Mouse (Mus musculus): Measurements from ENCODE around the gene Olfr744.
"Not testable (repeated sequence)": the region's sequence is repeated elsewhere in the genome, so short reads cannot be mapped to it uniquely, and the experiment has no call there.

Olfr744 gene

DNA sequence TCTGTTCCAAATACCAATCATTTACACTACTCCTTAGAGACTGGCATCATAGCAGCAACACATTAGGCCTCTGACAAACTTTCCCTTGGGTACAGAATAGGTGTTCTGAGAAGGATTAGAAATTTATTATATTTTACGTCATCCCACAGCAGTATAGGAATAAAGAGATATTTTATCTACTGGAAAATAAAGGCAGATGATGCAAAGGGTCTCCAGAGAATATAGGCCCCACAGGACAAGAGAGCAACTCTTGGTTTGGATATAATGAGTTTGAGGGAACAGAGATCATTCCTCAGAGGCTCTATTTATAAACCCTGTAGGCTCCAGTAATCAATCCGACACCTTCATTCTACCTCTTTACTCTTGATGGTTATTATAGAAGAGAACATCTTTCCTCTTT is at the start of gene Olfr744:
TSS of gene Olfr744 (plus strand) at position 301 of the 400 bp plus-strand sequence.
- DNase-seq: no peak

DNA sequence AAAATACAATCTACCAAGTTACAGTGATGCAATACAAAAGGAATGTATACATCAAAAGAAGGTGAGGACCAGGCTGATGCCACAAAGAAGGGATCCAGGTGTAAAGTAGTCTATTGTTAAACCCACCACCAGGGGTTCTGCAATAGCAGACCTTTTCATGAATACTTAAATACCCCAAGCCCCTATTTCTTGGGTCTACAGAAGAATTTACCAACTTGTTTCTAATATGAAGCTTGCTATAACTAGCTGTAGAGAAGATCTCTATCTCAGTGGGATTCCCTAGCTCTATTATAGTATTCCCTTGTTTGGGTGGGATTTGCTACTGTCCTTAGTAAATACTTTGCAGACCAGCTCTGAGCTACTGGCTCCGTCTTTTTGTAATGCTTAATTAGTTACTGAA is 41.6 kb upstream of the Olfr744 start:
- DNase-seq: not testable (repeated sequence)

DNA sequence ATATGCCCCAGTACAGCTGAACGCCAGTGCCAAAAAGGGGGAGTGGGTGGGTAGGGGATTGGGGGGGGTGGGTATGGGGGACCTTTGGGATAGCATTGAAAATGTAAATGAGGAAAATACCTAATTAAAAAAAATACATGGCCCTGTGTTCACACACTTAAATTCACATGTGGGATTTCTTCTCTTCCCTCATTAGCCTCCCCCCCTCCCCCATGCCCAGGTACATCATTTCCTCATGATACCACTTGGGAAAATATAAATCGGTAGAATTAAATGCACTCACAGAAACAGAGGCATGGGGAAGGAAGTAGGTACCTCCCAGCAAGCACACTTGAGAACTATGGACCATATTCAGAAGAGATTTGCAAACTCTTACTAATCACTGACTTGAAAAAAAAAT is 24.4 kb downstream of the Olfr744 start, which contains the start of gene Olfr745:
TSS of gene Olfr745 (plus strand) at position 301 of the 400 bp plus-strand sequence.
- DNase-seq: no peak

DNA sequence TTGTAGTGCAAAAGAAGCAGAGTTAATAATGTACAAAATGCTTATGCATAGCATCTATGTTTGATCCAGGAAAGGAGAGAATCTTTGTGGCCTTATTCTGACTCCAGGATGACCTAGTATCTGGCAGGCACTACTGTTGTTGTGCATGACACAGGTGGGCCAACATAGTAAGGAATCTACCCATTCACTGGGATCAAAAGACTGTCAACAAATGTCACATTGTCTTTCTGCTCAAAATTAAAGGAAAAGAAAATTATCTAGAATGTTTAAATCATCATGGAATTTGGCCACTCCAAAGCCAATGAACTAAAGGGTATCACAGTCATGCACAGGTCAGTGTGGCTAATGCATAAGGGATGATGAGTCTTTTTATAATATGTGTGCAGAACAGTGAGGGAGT is 32.1 kb downstream of the Olfr744 start, which contains the start of gene Olfr746:
TSS of gene Olfr746 (plus strand) at position 301 of the 400 bp plus-strand sequence.
- DNase-seq: no peak
